ENCODE assay signal across 23 mouse cellular contexts in genomic region chr9:75016591-75016990, GRCm38 (mm10). TPM values are rescaled to one million over a fixed set of nuclear protein-coding genes. Genes with fewer than 3 reads are reported as not detected.
DNase-seq lines count a peak whose midpoint lies in the region; ATAC-seq lines count a peak whose summit lies in the region.
"Had no signal": no experiment of that assay in that cellular context is flagged by ENCODE, and none has a peak within 500 bp of the region (broad histone marks: within the 10 kb centered on the region; RNA-seq: fewer than 3 reads in every experiment).

No protein-coding gene starts in this region.

- no peak for ATAC-seq in CD4-positive, CD25-positive, alpha-beta regulatory T cell, adult 4 months
- ATAC-seq: forebrain, postnatal 0 days; hindbrain, postnatal 0 days; intestine, embryonic 16.5 days; midbrain, embryonic 15.5 days had no signal

- DNase-seq in CD4-positive, CD25-positive, alpha-beta regulatory T cell, adult 2 months (ENCODE audit: low read depth, low spot score) = peak; percentile 21
- peak; percentile 45 for DNase-seq in R1 (ENCODE audit: low read depth, low spot score)
- DNase-seq in forelimb bud, embryonic 11.5 days (ENCODE audit: low read depth, low spot score) = peak; percentile 36
- no peak for DNase-seq in right cerebral cortex, postnatal 10 days (ENCODE audit: low spot score in 2 of 2)
- DNase-seq in lung, postnatal 14 days = no peak
- DNase-seq in ovary, postnatal 10 days (ENCODE audit: low spot score) = no peak
- DNase-seq: adrenal gland, postnatal 25 days; cerebellum, adult 9-10 months; forebrain, postnatal 0 days; gastrocnemius, postnatal 25 days; heart, adult 18-20 months; heart, postnatal 36 days; kidney, adult 8-10 months; layer of hippocampus, adult 9-11 months; liver; lung, adult 2 months; lung, postnatal 10 days; right cerebral cortex, adult 18-20 months; right cerebral cortex, postnatal 4 days had no signal

RNA-seq across cellular contexts. Expression of gene Arpp19, which starts 20.8 kb away (rescaled TPM):
- polyA plus RNA-seq in CD4-positive, CD25-positive, alpha-beta regulatory T cell, adult 4 months (2017; shearing (Covaris generic)) = 100 to 1,000 TPM; 284 to 368 TPM

RNA-seq across cellular contexts. Expression of gene Myo5a, which starts 54.2 kb away (rescaled TPM):
- polyA plus RNA-seq in CD4-positive, CD25-positive, alpha-beta regulatory T cell, adult 4 months (2017; shearing (Covaris generic)) = 1 to 10 TPM; 6.0 to 8.2 TPM

Comparison
In these comparisons a context has a peak if more than half of its experiments do, and no peak if none do; other contexts are left out.
1. DNase-seq: peak in CD4-positive, CD25-positive, alpha-beta regulatory T cell, adult 2 months (single experiment), R1 (single experiment) and forelimb bud, embryonic 11.5 days (single experiment); none in right cerebral cortex, postnatal 10 days (0 of 2), lung, postnatal 14 days (single experiment) and ovary, postnatal 10 days (single experiment).